Mouse (Mus musculus) spleen, adult 2 months (tissue): Measurements from ENCODE around the gene Nrxn1. TPM values are rescaled to one million over a fixed set of nuclear protein-coding genes. Genes with fewer than 3 reads are reported as not detected.

Source experiments
- DNase-seq, 2 experiments: peaks; one replicate each; pipeline versions ENCODE4 v3.0.0 to v3.0.0-alpha.2; 2012 to 2021; ENCODE audit warnings: low spot score in 2 of 2, low read depth in 1 of 2
- H3K27ac ChIP-seq: fragments of 200-500 bp; 2 replicates; pipeline ENCODE4 v1.5.1; 2012; ENCODE audit warnings: low read length, inconsistent platforms; ENCODE audit not compliant: insufficient read depth
- H3K27me3 ChIP-seq: fragments of 200-500 bp; 2 replicates; pipeline ENCODE4 v1.6.1; 2012; ENCODE audit warnings: mild to moderate bottlenecking, moderate library complexity, low read length, inconsistent platforms; ENCODE audit not compliant: control insufficient read depth, insufficient read depth
- H3K36me3 ChIP-seq: fragments of 200-500 bp; 2 replicates; pipeline ENCODE4 v1.6.1; 2012; ENCODE audit warnings: mild to moderate bottlenecking, low read length, inconsistent platforms; ENCODE audit not compliant: control insufficient read depth, insufficient read depth
- H3K4me1 ChIP-seq: fragments of 200-500 bp; 2 replicates; pipeline ENCODE4 v1.6.1; 2011; ENCODE audit warnings: inconsistent platforms; ENCODE audit not compliant: control insufficient read depth, insufficient read depth, insufficient read length
- H3K4me3 ChIP-seq: fragments of 200-500 bp; 2 replicates; pipeline ENCODE4 v1.5.1; 2011; ENCODE audit warnings: mild to moderate bottlenecking, inconsistent platforms; ENCODE audit not compliant: insufficient read depth, insufficient read length; ENCODE audit errors: extremely low read depth
- CTCF ChIP-seq: fragments of 200-500 bp; IDR thresholded peaks from 2 replicates; pipeline ENCODE4 v1.5.1; 2011; ENCODE audit warnings: mild to moderate bottlenecking, inconsistent platforms; ENCODE audit not compliant: insufficient read depth, insufficient read length, insufficient replicate concordance; ENCODE audit errors: extremely low read depth
- POLR2A ChIP-seq: fragments of 200-500 bp; IDR thresholded peaks from 2 replicates; pipeline ENCODE4 v1.6.1; 2011; ENCODE audit warnings: low read depth, low read length, inconsistent platforms
- WGBS: fragments of 180-500 bp; shearing (Covaris S2); methylation state at CpG from one replicate; pipeline ENCODE4 v1.1.7; 2018; 5-methylcytosine and 5-hydroxymethylcytosine counted together
- polyA plus RNA-seq: library from polyadenylated mRNA; depleted of rRNA; stranded (reverse); fragments of >200 nt; gene quantifications from 2 replicates; pipeline ENCODE4 v1.2.3, GENCODE M21; 2012

Gene Nrxn1
- polyA plus RNA-seq, 1 experiment, result 0.50 TPM

DNA sequence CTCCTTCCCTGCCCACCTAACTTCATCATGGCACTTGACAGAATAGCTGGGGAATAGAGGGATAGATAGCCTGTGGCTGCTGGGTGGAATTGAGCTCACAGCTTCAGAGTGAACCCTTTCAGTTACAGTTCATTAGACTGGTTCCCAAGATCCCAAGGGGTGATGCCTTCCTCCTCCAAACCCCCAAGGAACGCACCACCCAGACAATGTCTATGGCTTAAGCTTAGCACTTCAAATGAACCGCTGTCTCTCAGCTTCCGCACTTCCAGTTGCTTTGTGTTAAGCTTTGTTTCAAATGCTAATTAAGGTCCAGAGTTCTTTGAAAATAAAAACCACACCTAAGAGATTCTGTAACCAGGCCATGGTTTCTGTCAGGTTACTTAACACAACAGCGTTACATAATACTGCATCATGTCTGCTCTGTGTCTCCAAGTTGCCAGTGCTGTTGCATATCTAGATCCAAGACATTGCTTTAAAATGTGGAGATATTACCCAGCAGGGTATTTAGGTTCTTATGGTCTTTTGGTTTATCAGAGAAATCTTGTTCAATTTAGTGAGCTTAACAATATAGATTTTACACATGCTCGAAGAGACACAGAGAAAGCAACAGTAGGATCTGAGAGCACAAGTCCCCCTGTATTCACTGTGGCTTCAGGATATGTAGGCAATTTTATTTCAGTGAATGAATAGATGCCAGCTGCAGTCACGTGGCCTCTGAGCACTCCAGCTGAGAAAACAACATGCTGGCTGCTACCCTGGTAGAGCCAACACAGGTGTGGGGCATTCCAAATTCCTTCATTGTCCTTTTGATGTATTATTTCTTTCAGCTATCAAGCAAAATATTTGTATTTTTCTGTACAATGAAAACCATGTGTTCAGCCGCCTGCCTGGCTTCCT, 702.3 kb downstream of the Nrxn1 start:
- Histone ChIP-seq H3K27me3 (no peaks in the 10 kb centered on the region), H3K36me3 (no peaks in the 10 kb centered on the region), H3K4me3 (no peak overlapping the region), H3K27ac (no peak overlapping the region), H3K4me1 (no peaks in the 10 kb centered on the region)
- DNase-seq, result no peak
- TF ChIP-seq POLR2A (no peak), CTCF (no peak)
- 79% methylated on average over 7 of the region's 7 CpGs for WGBS

DNA sequence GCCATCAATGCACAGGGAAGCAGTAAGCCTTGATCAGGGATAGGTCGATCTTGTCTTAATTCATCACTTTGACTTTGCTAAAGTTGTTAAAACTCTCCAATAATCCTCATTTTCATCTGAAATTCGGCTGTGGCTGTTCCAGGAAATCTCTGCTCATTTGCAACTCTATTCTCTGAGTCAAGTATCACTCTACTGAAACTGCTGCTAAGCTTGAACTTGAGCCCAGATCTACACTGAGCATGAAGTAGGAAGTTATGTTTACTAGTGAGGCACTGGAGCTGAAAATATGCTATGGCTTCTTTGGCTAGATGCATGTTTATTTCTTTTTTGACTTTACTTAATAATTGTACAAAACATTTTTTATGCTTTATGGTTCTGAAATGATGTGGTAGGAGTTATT, 708.0 kb downstream of the Nrxn1 start:
- H3K27me3 ChIP-seq, result no peaks in the 10 kb centered on the region
- TF ChIP-seq POLR2A (no peak), CTCF (no peak)
- H3K36me3 ChIP-seq, result no peaks in the 10 kb centered on the region
- H3K27ac ChIP-seq, result no peak overlapping the region
- no peaks in the 10 kb centered on the region for H3K4me1 ChIP-seq
- DNase-seq, result no peak
- WGBS, result 63% methylated on average over 2 of the region's 2 CpGs
- H3K4me3 ChIP-seq, result no peak overlapping the region

DNA sequence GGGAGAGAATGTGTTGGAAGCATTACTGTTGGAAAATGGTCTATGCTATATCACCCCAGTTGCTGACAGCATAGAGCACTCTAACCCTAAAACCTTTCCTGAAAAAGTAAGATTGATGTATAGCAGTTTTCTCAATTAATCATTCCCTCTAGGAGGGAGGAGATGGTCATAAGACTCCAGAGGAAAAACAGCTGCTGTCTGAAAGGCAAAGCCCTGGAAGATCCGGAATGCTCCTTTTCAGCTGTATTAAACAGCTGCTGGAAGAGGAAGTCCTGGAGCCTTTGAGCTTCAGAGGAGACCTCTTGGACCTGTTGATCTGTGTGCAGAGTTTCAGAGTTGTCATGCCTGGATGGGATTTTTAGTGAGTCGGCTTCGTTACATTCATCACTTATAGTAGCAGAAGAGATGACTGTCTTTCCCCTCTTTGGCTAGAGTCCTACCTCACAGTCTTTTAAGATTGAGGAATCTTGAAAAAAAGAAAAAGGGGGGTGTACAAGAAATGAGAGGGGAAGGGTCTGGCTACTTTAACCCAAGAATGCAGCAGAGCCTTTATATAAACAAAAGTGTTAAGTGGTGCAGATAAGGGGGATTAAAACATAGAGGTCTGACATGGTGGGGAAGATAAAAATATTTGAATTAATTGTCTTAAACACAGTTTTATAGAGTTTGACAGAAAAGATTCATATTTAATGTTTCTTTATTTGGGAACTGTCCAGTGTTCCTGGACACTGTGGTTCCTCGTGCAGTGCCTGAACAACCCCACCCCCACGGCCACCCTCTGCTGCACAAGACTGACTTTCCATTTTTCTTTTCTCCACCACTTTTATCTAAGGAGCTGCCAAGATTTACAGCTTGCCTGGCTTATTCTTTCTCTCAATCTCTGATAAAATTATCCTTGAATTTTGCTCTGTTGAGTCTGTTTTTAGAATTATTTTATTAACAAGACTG, 710.1 kb downstream of the Nrxn1 start:
- DNase-seq, result no peak
- Histone ChIP-seq H3K4me1 (no peaks in the 10 kb centered on the region), H3K4me3 (no peak overlapping the region), H3K27ac (no peak overlapping the region), H3K27me3 (no peaks in the 10 kb centered on the region), H3K36me3 (no peaks in the 10 kb centered on the region)
- no peak for TF ChIP-seq CTCF
- TF ChIP-seq POLR2A, result no peak
- 70% methylated on average over 5 of the region's 5 CpGs for WGBS

DNA sequence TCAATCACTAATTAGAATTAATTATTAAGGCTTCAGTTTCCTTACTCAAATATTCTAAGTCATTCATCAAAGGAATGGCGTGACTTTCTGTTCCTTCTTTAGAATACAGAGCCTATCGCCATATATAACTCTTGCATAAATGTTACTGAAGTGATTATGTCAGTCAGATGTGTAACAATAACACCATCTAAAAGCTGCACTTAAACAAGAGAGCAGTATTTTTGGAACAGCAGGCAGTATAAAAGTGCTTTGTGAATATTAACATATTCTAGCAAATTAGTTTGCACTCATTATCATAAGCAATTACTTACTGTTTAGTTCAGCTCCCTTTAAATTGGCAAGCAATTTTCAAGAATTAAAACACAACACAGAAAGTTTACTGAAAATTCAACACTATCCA, 716.3 kb downstream of the Nrxn1 start:
- DNase-seq, result no peak
- no peak for TF ChIP-seq CTCF
- TF ChIP-seq POLR2A, result no peak
- Histone ChIP-seq H3K4me3 (no peak overlapping the region), H3K27me3 (no peaks in the 10 kb centered on the region), H3K27ac (no peak overlapping the region), H3K36me3 (no peaks in the 10 kb centered on the region), H3K4me1 (no peaks in the 10 kb centered on the region)
- WGBS, result 90% methylated on average over 2 of the region's 2 CpGs

DNA sequence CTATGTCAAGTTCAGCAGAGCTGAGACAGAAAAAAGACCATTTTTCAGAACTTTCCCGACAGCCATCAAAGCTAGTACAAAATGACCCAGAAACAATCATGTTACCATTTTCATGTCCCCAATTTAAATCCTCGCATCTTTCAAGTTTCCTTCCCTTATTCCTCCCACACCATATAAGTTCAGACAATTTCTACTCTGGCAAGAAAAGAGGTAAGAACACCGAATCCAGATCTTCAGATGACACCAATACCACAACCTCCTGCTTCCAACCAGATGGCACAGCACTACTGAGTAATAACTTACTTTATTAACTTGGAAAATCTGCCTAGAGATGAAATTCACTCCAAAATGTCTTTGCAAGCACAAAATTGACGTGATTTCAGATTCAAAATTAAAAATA, 730.7 kb downstream of the Nrxn1 start:
- H3K4me1 ChIP-seq, result no peaks in the 10 kb centered on the region
- 84% methylated on average over 4 of the region's 4 CpGs for WGBS
- no peak overlapping the region for H3K4me3 ChIP-seq
- H3K36me3 ChIP-seq, result no peaks in the 10 kb centered on the region
- TF ChIP-seq POLR2A (no peak), CTCF (no peak)
- DNase-seq, result no peak
- H3K27me3 ChIP-seq, result no peaks in the 10 kb centered on the region
- no peak overlapping the region for H3K27ac ChIP-seq

DNA sequence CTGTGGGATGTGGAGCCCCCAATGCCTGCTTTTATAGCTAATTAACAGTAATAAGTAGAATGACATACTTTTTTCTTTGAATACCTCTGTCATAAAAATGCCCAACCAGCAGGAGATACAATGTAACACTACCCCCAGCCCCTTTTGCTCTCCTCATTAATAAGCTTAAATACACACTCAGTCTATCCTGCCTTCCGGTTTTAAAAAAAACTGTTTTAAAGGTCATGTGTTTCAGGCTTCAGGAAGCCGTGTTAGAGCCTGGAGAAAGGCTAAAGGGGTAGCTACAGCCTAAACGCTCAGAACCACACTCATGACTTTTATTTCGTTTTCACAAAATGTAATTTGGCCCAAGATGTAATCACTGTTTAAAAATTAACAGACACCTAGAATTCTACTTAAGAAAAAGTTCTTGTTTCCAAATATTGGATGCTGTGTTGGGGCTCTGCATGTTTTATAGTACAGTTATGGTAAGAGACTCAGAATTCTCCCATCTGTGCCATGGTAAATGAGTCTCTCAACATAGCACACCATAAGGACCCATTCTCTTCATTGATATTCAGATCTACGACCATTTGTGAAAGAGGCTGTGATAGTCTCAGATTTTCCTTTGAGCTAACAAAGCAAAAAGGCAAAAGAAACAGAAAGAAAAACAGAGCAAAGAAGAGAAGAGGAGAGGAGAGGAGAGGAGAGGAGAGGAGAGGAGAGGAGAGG, 743.3 kb downstream of the Nrxn1 start:
- H3K4me3 ChIP-seq, result no peak overlapping the region

More for the DNA sequence above, 743.3 kb downstream of the Nrxn1 start:
- H3K27ac ChIP-seq, result no peak overlapping the region
- no peak for DNase-seq
- WGBS, result 77% methylated on average over 5 of the region's 5 CpGs
- no peaks in the 10 kb centered on the region for H3K4me1 ChIP-seq
- no peaks in the 10 kb centered on the region for H3K36me3 ChIP-seq
- H3K27me3 ChIP-seq, result no peaks in the 10 kb centered on the region
- TF ChIP-seq CTCF (no peak), POLR2A (no peak)
